Mouse (Mus musculus): Measurements from ENCODE around the gene Akr1d1. TPM values are rescaled to one million over a fixed set of nuclear protein-coding genes. Genes with fewer than 3 reads are reported as not detected.

Gene Akr1d1
- total RNA-seq (2021) = not detected

DNA sequence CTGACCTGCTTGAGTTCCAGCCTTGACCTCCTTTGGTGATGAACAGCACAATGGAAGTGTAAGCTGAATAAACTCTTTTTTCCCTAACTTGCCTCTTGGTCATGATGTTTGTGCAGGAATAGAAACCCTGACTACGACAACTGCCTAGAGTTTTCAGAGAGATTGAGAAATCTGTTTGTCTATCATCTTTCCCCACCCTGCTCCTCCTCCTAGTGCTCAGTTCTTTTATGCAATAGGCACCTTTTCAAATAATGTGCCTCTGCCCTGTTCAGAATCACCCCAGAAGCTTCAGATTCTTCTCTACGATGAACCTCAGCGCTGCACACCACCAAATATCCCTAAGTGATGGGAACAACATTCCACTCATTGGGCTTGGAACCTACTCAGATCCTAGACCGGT, at the start of gene Akr1d1:
Gene Akr1d1 (plus strand): TSS at position 234 of the 400 bp plus-strand sequence.
- no peak for DNase-seq
- intact Hi-C loops (cut with DNase I) = no loop called here

DNA sequence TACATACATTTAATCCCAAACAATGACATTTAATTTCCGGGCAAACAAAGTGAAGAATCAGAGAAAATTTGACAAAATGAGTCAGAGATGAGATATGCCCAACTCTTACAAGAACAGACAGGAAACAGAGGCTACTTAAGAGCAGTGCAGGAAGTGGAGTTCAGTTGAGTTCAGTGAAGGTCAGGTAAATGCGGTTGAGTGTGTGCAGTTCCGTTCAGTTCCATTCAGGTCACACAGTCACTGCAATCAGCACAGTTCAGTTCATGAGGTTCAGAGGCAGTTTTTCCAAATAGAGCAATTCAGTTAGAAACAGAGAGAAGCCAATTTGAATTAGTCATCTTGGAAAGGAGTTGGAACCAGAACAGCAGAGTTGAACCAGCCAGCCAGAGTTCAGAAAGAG, 48.8 kb upstream of the Akr1d1 start:
- no peak for DNase-seq
- intact Hi-C loops (cut with DNase I) = no loop called here

DNA sequence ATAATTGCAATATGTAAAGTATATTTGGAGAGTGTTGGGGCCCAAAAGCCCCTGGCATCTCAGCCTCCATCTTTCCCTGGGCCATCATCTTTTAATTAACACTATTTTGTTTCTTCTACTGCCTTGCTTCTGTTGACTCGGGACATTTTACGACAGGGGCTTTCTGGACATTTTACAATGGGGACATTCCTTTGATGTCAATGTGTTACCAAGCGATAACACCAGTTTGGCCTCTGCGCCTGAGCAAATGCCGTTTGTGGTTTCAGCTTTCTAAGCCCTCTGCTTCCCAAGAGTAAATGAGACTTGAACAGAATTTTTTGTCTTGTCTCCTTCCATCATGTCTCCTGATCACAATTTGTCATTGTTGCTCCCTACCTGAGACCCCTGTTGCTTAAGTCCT, 46.7 kb upstream of the Akr1d1 start:
- intact Hi-C loops (cut with DNase I) = no loop called here

DNA sequence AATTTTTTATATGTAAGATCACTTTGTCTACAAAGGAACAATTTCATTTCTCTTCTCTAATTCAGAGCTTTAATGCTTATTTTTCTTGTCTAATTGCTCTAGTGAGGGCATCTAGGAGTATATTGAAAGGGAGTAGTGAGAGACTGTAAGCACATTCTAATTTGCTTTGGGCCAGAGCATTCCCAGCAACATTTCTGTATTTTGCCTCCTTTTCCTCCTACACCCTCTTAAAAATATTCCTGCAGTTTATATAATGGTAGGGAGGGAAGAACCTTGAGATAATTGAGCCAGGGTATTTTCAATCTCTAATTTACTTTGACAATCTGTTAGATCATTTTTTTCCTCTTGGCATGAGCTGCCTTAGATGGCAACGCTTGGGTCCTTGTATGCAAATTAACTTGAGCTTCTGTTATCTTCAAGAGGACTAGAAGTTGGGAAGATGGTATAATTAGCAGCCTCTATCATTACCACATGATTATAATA, 45.3 kb upstream of the Akr1d1 start:
- intact Hi-C loops (cut with DNase I) = no loop called here

More for the DNA sequence above, 46.7 kb upstream of the Akr1d1 start:
- DNase-seq = no peak

DNA sequence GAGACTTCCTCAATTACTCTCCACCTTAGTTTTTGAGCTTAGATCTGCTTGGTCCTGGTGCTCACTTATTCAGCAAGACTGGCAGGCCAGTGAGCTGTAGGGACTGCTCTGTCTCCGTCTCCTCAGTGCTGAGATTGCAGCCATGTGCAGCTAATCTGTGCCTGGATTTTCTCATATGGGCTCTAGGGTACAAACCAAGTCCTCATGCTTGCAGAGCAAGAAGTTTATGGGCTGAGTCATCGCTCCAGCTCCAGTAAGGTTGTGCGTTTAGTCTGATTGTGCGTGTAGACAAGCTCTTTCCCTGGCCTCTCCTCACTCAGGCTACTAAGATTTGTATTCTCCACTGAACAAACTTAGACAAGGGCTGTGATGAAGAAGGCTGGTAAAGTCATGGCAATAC, 43.5 kb upstream of the Akr1d1 start:
- no peak for DNase-seq
- intact Hi-C loops (cut with DNase I) = no loop called here

More for the DNA sequence above, 45.3 kb upstream of the Akr1d1 start:
- no peak for DNase-seq

DNA sequence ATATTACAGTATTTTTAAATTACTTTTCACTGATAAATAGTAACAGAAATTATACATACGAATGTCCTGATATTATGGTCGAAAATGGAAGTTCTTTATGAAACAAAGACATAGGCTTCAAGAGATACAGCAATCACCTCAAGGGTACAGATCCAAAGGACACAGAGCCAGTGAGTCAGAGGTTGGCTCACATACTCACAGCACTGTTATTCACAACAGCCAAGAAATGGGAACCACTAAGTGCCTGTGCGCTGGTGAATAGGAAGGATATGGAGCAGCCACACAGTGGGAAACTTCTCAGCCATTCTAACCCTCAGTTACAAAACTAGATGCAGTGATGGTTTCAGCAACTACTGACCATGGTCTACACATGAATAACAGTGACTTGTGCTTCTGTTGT, 37.7 kb upstream of the Akr1d1 start:
- DNase-seq = no peak
- intact Hi-C loops (cut with DNase I) = no loop called here

DNA sequence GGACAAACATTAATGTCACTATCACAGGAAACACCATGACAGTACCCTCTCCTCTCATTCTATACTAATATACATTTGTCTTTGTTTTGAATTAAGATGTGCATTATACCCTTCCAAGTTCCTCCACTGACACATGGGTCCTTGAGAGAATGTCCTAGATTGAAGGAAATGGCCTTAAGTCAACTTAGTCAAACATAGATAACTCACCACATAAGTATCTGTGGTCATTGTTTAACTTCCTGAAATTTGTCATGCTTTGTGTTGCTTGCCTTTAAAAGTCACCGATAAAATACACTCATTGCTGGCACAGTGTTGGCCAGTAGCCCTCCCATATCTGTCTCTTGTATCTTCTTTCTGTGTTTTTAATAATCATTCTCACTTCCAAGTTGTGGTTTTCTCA, 35.0 kb upstream of the Akr1d1 start:
- intact Hi-C loops (cut with DNase I) = no loop called here
- no peak for DNase-seq

DNA sequence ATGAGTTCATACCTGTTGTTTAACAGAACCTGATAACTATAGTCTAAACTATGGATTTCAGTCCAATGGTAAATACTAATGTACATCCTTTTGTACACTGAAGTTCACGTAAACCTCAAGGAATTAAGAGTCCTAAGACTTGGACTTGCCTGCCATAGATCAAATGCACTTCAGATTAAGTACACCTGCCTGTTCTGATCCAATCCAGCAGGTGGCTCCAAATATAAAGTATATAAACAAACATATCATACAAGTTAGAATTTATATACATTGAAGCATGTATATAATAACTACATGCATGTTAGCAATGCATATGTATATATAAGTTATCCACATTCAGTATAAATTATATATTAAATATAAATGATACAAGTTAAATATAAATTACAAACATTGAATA, 33.1 kb upstream of the Akr1d1 start:
- no peak for DNase-seq
- intact Hi-C loops (cut with DNase I) = no loop called here

DNA sequence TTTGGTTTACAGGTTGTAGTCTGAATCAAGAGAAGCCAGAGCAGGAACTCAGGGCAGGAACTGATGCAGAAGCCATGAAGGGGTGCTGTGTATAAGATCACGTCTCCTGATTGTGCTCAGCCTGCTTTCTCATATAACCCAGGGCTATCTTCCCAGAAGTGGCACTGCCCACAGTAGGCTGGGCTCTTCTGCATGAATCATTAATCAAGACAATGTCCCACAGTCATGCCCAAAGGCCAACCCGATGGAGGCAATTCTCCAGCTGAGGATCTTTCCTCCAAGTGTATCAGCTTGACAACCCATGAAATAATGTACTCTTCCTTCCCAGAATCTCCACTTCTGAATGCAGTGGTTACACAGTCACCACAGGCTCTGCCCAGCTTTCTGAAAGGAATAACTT, 24.4 kb upstream of the Akr1d1 start:
- no peak for DNase-seq
- intact Hi-C loops (cut with DNase I) = no loop called here

DNA sequence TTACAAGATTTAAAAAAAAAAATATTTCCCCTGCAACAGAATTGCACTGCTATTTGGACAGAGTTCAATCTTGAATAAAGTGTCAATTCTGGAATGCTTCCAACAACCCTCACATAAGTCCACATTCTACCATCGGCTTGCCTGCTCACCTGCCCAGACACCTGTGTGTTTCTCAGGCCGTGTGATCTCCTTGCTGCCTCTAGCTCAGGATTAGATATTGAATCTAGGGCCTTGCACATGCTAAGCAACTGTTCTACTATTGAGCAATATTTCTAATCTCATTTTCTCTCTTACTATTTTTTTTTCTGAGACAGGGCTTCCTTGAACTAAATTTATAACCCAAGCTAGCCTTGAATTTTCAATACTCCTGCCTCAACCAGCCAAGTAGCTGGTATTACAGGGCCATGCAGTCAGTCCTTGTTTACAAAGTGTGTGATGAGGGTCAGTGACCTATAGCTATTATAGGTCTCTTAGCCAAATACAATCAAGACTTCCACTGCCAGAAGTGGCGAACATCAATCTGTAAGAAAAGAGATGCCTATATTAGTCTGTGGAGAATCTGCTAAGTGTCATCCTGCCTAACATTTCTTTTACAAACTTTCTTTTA, 23.0 kb upstream of the Akr1d1 start:
- no peak for DNase-seq
- intact Hi-C loops (cut with DNase I) = no loop called here

DNA sequence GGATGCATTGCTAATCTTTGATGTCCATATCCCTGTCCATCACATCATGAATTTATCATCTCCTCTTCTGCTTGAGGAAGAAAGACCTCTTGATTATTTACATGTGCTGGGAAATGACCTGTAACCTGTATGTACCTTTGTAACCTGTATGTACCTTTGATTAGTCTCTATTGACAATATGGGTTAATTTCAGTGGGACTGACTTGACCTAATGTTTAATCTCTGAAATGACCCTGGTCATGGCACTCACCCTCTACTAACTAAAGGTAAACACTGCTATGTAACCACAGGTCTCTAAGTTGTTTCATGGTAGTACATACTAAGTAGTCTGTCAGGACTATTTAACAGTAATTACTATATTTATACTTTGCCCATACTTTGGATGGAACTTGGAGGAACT, 19.2 kb upstream of the Akr1d1 start:
- no peak for DNase-seq
- intact Hi-C loops (cut with DNase I) = no loop called here

DNA sequence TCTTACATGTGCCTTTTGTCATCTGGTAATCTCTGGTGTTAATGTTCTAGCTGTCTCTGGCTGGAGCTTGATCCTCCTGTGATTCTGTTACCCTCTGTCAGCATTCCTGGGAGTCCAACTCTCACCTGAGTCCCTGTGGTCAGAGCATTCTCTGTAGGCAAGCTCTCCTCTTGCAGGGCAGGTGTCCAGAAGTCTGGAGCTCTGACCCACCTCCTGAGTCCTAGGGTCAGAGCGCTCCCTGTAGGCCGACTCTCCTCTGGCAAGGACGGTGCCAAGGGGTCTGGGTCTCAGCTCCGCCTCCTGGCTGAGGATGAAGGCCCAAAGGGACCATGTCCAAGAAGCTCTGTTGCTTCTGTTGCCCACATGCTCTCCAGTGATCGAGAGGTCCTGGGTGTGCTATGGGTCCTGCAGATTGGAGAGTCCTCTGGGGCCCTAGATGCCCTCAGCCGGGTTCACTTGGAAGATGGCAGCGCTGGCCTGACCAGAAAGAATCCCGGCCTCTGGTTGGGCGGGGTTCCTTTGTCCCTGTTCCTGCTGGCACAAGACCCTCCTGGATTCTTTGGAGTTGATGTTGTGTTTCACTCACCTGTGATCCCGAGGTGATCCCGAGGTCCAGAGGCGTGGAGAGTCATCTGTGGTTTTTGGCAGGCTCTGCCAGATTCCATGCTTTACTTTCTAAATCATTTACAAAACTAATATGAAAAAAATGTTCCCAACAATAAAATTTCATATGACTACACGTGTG, 9.2 kb upstream of the Akr1d1 start:
- intact Hi-C loops (cut with DNase I) = no loop called here
- DNase-seq = no peak

DNA sequence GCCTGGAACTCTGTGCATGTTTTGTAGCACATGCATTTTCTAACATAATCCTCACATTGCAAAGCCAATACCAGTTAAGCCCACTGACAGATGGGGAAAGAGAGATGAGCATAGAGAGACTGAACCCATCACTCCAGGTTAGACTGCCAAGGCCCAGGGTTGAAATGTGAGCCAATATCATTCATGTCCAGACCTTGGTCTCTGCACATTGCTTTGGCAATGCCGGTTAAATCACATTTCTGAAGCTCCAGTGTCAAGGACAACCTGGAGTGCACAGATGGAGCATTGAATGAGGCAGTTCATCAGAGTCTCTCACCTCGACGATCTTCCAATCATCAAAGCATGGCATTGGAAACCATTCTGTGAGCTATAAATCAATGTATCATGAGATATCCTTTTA, 2.1 kb downstream of the Akr1d1 start:
- intact Hi-C loops (cut with DNase I) = no loop called here
- no peak for DNase-seq

DNA sequence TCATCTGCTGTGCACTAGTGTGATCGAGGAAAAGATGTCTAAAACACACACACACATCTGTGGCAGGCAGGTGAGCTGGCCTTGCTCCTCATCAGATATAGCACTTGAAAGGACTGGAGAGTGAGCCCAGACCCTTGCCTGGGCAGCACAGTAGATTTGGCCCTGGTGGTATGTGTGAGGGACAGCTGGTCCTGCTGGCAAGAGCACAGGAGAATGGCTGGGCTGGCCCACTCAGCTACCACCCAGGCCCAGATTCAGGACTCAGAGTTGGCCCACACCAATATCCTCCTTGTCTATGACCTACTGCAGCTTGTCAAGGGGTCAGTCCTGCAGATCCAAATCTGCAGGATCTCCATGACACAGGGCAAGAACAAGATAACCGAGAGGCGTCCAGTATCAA, 6.9 kb downstream of the Akr1d1 start:
- intact Hi-C loops (cut with DNase I) = no loop called here
- DNase-seq = no peak

DNA sequence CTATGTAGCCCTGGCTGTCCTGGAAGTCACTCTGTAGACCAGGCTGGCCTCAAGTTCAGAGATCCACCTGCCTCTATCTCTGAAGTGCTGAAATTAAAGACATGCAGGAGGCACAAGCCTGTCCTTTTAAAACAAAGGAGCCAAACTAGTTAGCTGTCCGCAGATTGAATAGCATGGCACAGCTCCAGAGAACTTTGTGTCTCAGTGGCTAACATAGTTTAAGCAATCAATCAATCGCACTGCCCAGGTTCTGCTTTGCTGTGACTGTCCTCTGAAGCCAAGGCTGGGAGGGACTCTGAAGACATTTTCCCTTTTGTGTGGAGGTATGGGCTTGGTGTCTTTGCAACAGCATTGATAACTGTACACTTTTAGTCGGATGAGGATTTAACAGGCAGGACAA, 7.8 kb downstream of the Akr1d1 start:
- intact Hi-C loops (cut with DNase I) = no loop called here

DNA sequence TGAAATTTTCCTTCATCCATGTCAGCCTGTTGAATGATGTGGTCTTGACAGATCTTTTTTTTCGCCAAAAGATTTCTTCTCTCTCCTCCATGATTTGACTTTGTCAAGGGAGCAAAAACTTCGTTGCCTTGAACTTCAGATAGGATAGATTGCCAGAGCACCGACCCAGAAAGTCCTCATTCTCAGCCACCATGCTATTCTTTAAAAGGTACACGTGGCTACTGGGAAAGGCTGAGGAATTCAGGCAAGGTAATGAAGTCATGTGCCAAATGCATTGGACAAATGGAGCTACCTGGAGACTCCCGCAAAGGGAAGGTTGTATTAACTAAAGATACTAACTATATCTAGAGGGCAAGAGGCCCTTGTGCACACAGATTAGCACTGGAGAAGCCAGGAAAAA, 8.8 kb downstream of the Akr1d1 start:
- DNase-seq = no peak
- intact Hi-C loops (cut with DNase I) = no loop called here

More for the DNA sequence above, 7.8 kb downstream of the Akr1d1 start:
- DNase-seq = no peak

DNA sequence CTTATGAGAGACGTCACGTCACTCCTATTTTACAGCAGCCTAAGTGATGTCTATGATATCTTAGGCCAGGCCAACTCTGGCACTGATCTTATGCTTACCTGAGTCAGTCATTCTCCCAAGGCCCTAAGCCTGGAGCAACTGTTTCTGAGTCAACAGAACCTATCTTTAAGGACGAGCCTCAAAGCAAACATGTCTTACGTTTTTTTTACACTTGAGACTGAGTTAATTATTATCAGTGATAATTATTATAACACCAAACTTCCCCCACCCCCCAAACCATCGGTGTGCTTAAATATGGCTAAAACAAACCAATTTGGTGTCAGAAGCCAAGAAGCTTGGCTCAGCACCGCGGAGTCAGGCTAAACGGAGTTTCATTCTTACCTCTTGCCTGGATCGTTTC, 9.4 kb downstream of the Akr1d1 start:
- intact Hi-C loops (cut with DNase I) = no loop called here
- no peak for DNase-seq

DNA sequence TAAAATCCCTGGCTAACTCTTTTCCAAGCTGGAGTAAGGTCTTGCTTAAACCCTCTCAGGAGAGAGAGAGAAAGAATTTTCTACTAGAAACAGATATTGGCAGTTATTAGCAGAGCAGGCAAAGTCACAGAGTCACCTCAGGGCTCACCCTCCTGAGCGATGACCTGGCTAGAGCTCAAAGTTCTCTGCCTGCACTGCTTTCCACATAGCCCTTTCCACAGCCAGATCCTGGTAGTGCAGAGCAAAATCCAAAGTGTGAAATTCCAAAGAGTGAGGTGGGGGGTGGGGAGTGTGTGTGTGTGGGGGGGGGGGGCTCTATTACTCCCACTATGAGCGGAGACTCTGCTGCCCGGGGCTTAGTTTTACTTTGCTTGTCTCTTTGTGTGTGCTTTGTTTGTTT, 10.1 kb downstream of the Akr1d1 start:
- DNase-seq = no peak
- intact Hi-C loops (cut with DNase I) = no loop called here

DNA sequence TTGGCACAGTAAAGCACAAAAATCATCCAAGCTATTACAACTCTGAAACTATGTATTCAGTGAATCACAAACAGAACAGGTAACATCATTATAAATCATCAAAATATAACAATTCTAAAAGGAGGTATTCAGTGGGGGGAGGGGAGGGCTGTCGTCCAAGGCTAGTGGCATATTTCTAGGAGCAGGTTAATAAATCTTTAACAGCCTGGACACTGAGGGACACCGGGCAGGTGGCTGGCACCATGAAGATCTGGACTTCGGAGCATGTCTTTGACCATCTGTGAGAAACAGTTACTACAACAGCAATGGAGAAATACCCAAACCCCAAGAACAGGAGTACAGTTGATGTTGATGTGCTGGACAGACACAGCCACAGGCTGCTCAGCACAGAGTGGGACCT, 11.2 kb downstream of the Akr1d1 start:
- no peak for DNase-seq
- intact Hi-C loops (cut with DNase I) = no loop called here

DNA sequence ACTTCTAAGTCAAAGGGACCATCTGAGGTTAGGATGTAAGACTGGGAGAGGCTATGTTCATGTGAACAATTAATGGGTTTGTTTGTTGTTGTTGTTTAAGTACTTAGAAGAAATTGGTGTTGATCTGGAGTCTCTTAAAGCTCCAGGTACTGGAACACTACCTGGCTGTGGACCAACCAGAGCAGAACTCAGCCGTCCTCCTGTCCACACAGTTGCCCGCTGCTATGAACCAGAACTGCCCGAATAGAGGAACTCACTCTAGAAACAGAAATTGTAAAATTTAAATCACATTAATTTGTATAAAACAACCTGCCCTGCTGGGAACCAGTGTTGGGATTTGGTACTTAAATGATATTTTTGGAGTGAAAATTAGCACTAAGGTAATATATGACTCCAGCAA, 12.2 kb downstream of the Akr1d1 start:
- DNase-seq = no peak
- intact Hi-C loops (cut with DNase I) = no loop called here

DNA sequence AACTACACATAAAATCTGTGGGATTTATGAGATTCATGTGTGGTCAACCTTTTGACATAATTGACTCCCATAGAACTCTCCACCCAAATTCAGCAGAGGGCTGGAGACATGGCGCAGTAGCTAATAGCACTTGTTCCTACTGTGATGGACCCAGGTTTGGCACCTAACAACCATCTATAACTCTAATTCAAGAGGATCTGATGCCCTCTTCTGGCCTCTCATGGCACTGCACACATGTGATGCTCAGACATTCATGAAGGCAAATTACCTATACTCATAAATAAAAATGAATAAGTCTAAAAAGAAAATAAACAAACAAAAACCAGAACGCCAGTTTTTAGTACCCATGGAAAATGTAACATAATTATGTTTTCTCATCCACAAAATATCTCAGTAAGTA, 22.8 kb downstream of the Akr1d1 start:
- DNase-seq = no peak
- intact Hi-C loops (cut with DNase I) = no loop called here

DNA sequence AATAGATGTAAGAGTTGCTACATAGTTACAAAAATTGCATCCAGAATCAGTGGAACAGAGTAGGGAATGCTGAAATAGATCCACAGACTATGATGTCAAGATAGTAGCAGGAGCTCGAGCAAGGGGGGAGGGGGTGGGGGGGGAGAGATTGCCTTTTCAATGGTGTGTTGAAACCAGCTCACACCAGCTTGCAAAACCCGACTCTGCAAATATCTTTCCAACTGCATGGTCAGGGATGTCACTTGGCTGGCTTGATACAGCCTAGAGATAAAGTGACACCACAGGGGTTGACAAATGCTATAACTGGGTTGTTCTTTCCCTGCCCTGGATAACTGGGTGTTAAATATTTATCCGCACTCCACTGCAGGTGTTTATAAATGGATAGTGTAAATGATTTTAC, 24.0 kb downstream of the Akr1d1 start:
- intact Hi-C loops (cut with DNase I) = no loop called here

DNA sequence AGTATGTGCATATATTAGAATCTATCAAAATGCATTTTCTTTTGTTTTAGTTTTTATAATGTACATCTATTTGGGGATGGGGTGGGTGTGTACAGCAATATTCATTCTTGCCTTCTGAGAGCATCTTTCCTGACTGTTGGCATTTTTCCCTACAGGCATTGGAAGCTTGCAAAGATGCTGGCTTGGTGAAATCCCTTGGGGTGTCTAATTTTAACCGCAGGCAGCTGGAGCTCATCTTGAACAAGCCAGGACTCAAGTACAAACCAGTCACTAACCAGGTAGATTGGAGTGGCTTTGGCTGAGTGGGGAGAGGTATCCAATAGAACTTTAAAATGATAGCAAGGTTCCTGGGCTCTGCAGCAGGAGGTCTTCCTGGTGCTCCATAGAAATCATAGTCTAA, 24.4 kb downstream of the Akr1d1 start:
- no peak for DNase-seq
- intact Hi-C loops (cut with DNase I) = no loop called here

More for the DNA sequence above, 24.0 kb downstream of the Akr1d1 start:
- no peak for DNase-seq

All from heart, postnatal 36 days (tissue).